Mouse (Mus musculus) limb, embryonic 14.5 days (tissue): Measurements from ENCODE around the gene Prss30. TPM values are rescaled to one million over a fixed set of nuclear protein-coding genes. Genes with fewer than 3 reads are reported as not detected.

Source experiments
- ATAC-seq: fragments of 200-750 bp; cut with Nextera tagmentation; 2 replicates; pipeline ENCODE4 v1.8.0; 2017; ENCODE audit warnings: low read depth, moderate number of reproducible peaks, moderate TSS enrichment; ENCODE audit not compliant: low FRiP score
- DNase-seq: peaks from one replicate; pipeline ENCODE4 v3.0.0-alpha.2; 2015; ENCODE audit warnings: low spot score
- H3K27ac ChIP-seq: fragments of 300-500 bp; sonication (generic); replicated peaks from 2 replicates; pipeline ENCODE4 v1.5.1; 2014; ENCODE audit warnings: low read depth, mild to moderate bottlenecking, low read length, moderate library complexity, mixed read lengths
- H3K27me3 ChIP-seq: fragments of 300-500 bp; sonication (generic); 2 replicates; pipeline ENCODE4 v1.6.1; 2014; ENCODE audit warnings: low read length, mixed read lengths; ENCODE audit not compliant: control insufficient read depth, insufficient read depth
- H3K36me3 ChIP-seq: fragments of 300-500 bp; sonication (generic); 2 replicates; pipeline ENCODE4 v1.6.1; 2014; ENCODE audit warnings: mild to moderate bottlenecking, low read length, moderate library complexity, mixed read lengths; ENCODE audit not compliant: control insufficient read depth, insufficient read depth
- H3K4me1 ChIP-seq: fragments of 300-500 bp; sonication (generic); 2 replicates; pipeline ENCODE4 v1.6.1; 2014; ENCODE audit warnings: antibody characterized with exemption, low read length, mixed read lengths; ENCODE audit not compliant: control insufficient read depth, insufficient read depth
- H3K4me2 ChIP-seq: fragments of 300-500 bp; sonication (generic); replicated peaks from 2 replicates; pipeline ENCODE4 v1.6.1; 2014; ENCODE audit warnings: low read depth, mild to moderate bottlenecking, low read length, moderate library complexity; ENCODE audit not compliant: severe bottlenecking
- H3K4me3 ChIP-seq: fragments of 300-500 bp; sonication (generic); replicated peaks from 2 replicates; pipeline ENCODE4 v1.5.1; 2014; ENCODE audit warnings: low read length
- H3K9ac ChIP-seq: fragments of 300-500 bp; sonication (generic); 2 replicates; pipeline ENCODE4 v1.6.1; 2014; ENCODE audit warnings: mild to moderate bottlenecking, low read depth, low read length, moderate library complexity; ENCODE audit not compliant: severe bottlenecking
- H3K9me3 ChIP-seq: fragments of 300-500 bp; sonication (generic); 2 replicates; pipeline ENCODE4 v1.6.1; 2016; ENCODE audit warnings: low read length; ENCODE audit not compliant: control insufficient read depth
- POLR2A ChIP-seq: fragments of 200-500 bp; IDR thresholded peaks from 2 replicates; pipeline ENCODE4 v1.8.0; 2012; ENCODE audit warnings: inconsistent platforms, mild to moderate bottlenecking, moderate library complexity, borderline replicate concordance; ENCODE audit not compliant: insufficient read depth, insufficient read length; ENCODE audit errors: extremely low read depth
- WGBS: fragments of 180-500 bp; shearing (Covaris S2); extraction: QIAGEN DNeasy Blood & Tissue Kit; methylation state at CpG from one replicate; pipeline ENCODE4 v1.1.7; 2014; 5-methylcytosine and 5-hydroxymethylcytosine counted together
- polyA plus RNA-seq, 2 experiments: library from polyadenylated mRNA; depleted of rRNA in 1 of 2; stranded (reverse) in 1 of 2; unstranded in 1 of 2; fragments of >200 nt; fragmentation: Nextera tagmentation in 1 of 2; extraction: Ambion mirVana in 1 of 2; gene quantifications; 2 replicates each; pipeline versions ENCODE4 v1.2.1 to v1.2.3; 2012 to 2014

The Prss30 gene
- polyA plus RNA-seq, 2 experiments: 0.06 TPM; not detected in 1

GRCm38 (mm10) chr17:23968780-23969179, 11.6 kb downstream of the Prss30 start:
- whole genome bisulfite sequencing: 56% methylated on average over 2 of the region's 2 CpGs
- no peak for TF ChIP-seq POLR2A
- no peak overlapping the region for H3K4me2 ChIP-seq

GRCm38 (mm10) chr17:23966658-23967401, 13.5 kb downstream of the Prss30 start:
- Histone ChIP-seq H3K27me3 (no peaks in the 10 kb centered on the region), H3K4me1 (no peaks in the 10 kb centered on the region), H3K4me2 (no peak overlapping the region), H3K9me3 (no peaks in the 10 kb centered on the region), H3K27ac (no peak overlapping the region), H3K9ac (no peak overlapping the region), H3K4me3 (no peak overlapping the region), H3K36me3 (no peaks in the 10 kb centered on the region)
- DNase-seq (no peak), ATAC-seq (no peak)
- WGBS: 81% methylated on average over 10 of the region's 10 CpGs
- TF ChIP-seq POLR2A: no peak

More at GRCm38 (mm10) chr17:23968780-23969179, 11.6 kb downstream of the Prss30 start:
- H3K27me3 ChIP-seq: no peaks in the 10 kb centered on the region
- H3K9ac ChIP-seq: no peak overlapping the region
- H3K27ac ChIP-seq: no peak overlapping the region
- H3K9me3 ChIP-seq: no peaks in the 10 kb centered on the region
- H3K4me1 ChIP-seq: no peaks in the 10 kb centered on the region
- no peak overlapping the region for H3K4me3 ChIP-seq
- H3K36me3 ChIP-seq: no peaks in the 10 kb centered on the region
- DNase-seq: no peak
- ATAC-seq: no peak

GRCm38 (mm10) chr17:23965805-23966425, 14.5 kb downstream of the Prss30 start:
- no peak overlapping the region for H3K9ac ChIP-seq
- H3K36me3 ChIP-seq: no peaks in the 10 kb centered on the region
- WGBS: 58% methylated on average over 6 of the region's 6 CpGs
- DNase-seq (no peak), ATAC-seq (no peak)
- H3K4me3 ChIP-seq: no peak overlapping the region
- no peak overlapping the region for H3K4me2 ChIP-seq
- H3K27ac ChIP-seq: no peak overlapping the region
- no peak for TF ChIP-seq POLR2A
- H3K9me3 ChIP-seq: no peaks in the 10 kb centered on the region
- H3K4me1 ChIP-seq: no peaks in the 10 kb centered on the region
- H3K27me3 ChIP-seq: no peaks in the 10 kb centered on the region

GRCm38 (mm10) chr17:23961573-23962122, 18.7 kb downstream of the Prss30 start:
- no peak overlapping the region for H3K4me3 ChIP-seq
- H3K9ac ChIP-seq: no peak overlapping the region
- H3K36me3 ChIP-seq: no peaks in the 10 kb centered on the region
- no peaks in the 10 kb centered on the region for H3K9me3 ChIP-seq
- H3K4me2 ChIP-seq: no peak overlapping the region
- ATAC-seq (no peak), DNase-seq (no peak)
- H3K27ac ChIP-seq: no peak overlapping the region
- no peak for TF ChIP-seq POLR2A
- H3K4me1 ChIP-seq: no peaks in the 10 kb centered on the region
- no peaks in the 10 kb centered on the region for H3K27me3 ChIP-seq
- WGBS: 41% methylated on average over 4 of the region's 4 CpGs

GRCm38 (mm10) chr17:23960084-23960738, 20.2 kb downstream of the Prss30 start:
- no peaks in the 10 kb centered on the region for H3K36me3 ChIP-seq
- H3K4me2 ChIP-seq: no peak overlapping the region
- H3K27ac ChIP-seq: no peak overlapping the region
- peak; percentile 91 for DNase-seq
- peak; percentile 93 for ATAC-seq
- peak; percentile 18; the same call in 1 of the 2 replicates for TF ChIP-seq POLR2A
- no peak overlapping the region for H3K4me3 ChIP-seq
- H3K4me1 ChIP-seq: no peaks in the 10 kb centered on the region
- H3K9ac ChIP-seq: no peak overlapping the region
- 45% methylated on average over 3 of the region's 3 CpGs for whole genome bisulfite sequencing
- H3K27me3 ChIP-seq: no peaks in the 10 kb centered on the region
- no peaks in the 10 kb centered on the region for H3K9me3 ChIP-seq
